ENCODE assay signal across 8 mouse cellular contexts in the genomic region with DNA sequence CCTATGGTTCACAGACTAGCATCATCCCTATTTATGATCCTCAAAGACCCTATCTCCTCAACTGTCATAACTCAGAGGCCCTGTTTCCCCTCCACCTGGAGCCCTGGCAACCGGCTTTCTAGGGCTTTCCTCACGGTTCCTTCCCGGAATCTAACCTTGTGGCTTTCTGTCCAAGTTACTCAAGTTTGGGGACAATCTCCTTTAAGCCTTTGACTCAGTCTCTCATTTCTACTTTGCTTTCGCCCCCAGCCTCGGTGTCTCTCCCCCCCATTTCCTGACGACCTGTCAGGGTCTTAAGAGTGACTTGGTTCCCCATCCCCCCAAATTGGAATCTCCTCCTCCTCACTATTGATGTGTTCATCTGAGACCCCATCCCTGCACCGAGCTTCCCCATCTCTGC. TPM values are rescaled to one million over a fixed set of nuclear protein-coding genes. Genes with fewer than 3 reads are reported as not detected.
A peak's percentile ranks its signal among the peaks of the same experiment; 100 is the strongest.
DNase-seq lines count a peak whose midpoint lies in the region; ATAC-seq and TF ChIP-seq lines count a peak whose summit lies in the region.

No protein-coding gene starts in this region.

- peaks cover 58% of the 10 kb centered on the region for H3K27me3 ChIP-seq in lung, embryonic 16.5 days (ENCODE audit: control insufficient read depth, insufficient read depth, low read depth, low read length)
- H3K27me3 ChIP-seq in forebrain, embryonic 12.5 days, result peaks cover 99% of the 10 kb centered on the region
- H3K27me3 ChIP-seq in limb, embryonic 13.5 days, result peaks cover 95% of the 10 kb centered on the region
- H3K27me3 ChIP-seq in small intestine, adult 2 months (ENCODE audit: control insufficient read depth, insufficient read depth, low read length), result peaks cover 44% of the 10 kb centered on the region

- no peak overlapping the region for H3K27ac ChIP-seq in lung, embryonic 16.5 days (ENCODE audit: low read length)
- no peak overlapping the region for H3K27ac ChIP-seq in forebrain, embryonic 12.5 days
- H3K27ac ChIP-seq in limb, embryonic 13.5 days, result no peak overlapping the region
- no peak overlapping the region for H3K27ac ChIP-seq in small intestine, adult 2 months (ENCODE audit: insufficient read depth, low read depth, low read length)

- H3K4me3 ChIP-seq in lung, embryonic 16.5 days (ENCODE audit: low read length), result peak overlapping the region; percentile 65
- peak overlapping the region; percentile 46 for H3K4me3 ChIP-seq in forebrain, embryonic 12.5 days (replicated peaks)
- H3K4me3 ChIP-seq in limb, embryonic 13.5 days, result peak overlapping the region; percentile 53
- peak overlapping the region; percentile 71 for H3K4me3 ChIP-seq in small intestine, adult 2 months (ENCODE audit: low read depth, low read length)

- no peak for TF ChIP-seq CTCF in small intestine, adult 2 months (IDR thresholded peaks at IDR 0.05; ENCODE audit: extremely low read depth, insufficient read length, insufficient replicate concordance, low read depth, low read length)

- no peak overlapping the region for H3K9ac ChIP-seq in lung, embryonic 16.5 days (ENCODE audit: low read length)
- H3K9ac ChIP-seq in forebrain, embryonic 12.5 days, result 0 out of 2 replicates have a peak overlapping the region, but pooled peaks have one; percentile 38
- peak overlapping the region; percentile 61; the same call in 1 of the 2 replicates for H3K9ac ChIP-seq in limb, embryonic 13.5 days

- no peaks in the 10 kb centered on the region for H3K36me3 ChIP-seq in lung, embryonic 16.5 days (ENCODE audit: control insufficient read depth, insufficient read depth, low read length)
- H3K36me3 ChIP-seq in forebrain, embryonic 12.5 days (replicated peaks), result no peaks in the 10 kb centered on the region
- H3K36me3 ChIP-seq in limb, embryonic 13.5 days, result no peaks in the 10 kb centered on the region
- no peaks in the 10 kb centered on the region for H3K36me3 ChIP-seq in small intestine, adult 2 months (ENCODE audit: control insufficient read depth, insufficient read depth, low read length)

- H3K9me3 ChIP-seq in lung, embryonic 16.5 days (ENCODE audit: control insufficient read depth, low read length), result no peaks in the 10 kb centered on the region
- no peaks in the 10 kb centered on the region for H3K9me3 ChIP-seq in forebrain, embryonic 12.5 days
- no peaks in the 10 kb centered on the region for H3K9me3 ChIP-seq in limb, embryonic 13.5 days

- 2% methylated on average over 7 of the region's 7 CpGs for WGBS in lung, embryonic 16.5 days
- 2% methylated on average over 7 of the region's 7 CpGs for WGBS in forebrain, embryonic 12.5 days
- WGBS in limb, embryonic 13.5 days, result 1% methylated on average over 7 of the region's 7 CpGs
- WGBS in small intestine, adult 2 months, result 4% methylated on average over 7 of the region's 7 CpGs

- H3K4me2 ChIP-seq in lung, embryonic 16.5 days (ENCODE audit: low read depth, low read length), result peak overlapping the region; percentile 99
- peak overlapping the region; percentile 87 for H3K4me2 ChIP-seq in forebrain, embryonic 12.5 days
- H3K4me2 ChIP-seq in limb, embryonic 13.5 days (replicated peaks), result peak overlapping the region; percentile 94

- peaks cover 55% of the 10 kb centered on the region for H3K4me1 ChIP-seq in lung, embryonic 16.5 days (replicated peaks; ENCODE audit: control insufficient read depth, insufficient read depth, low read length)
- peaks cover 64% of the 10 kb centered on the region for H3K4me1 ChIP-seq in forebrain, embryonic 12.5 days
- peaks cover 66% of the 10 kb centered on the region for H3K4me1 ChIP-seq in limb, embryonic 13.5 days
- peaks cover 27% of the 10 kb centered on the region for H3K4me1 ChIP-seq in small intestine, adult 2 months (ENCODE audit: control insufficient read depth, insufficient read depth, insufficient read length, low read length)

- ATAC-seq in lung, embryonic 16.5 days (ENCODE audit: low read depth), result no peak
- ATAC-seq in forebrain, embryonic 12.5 days (ENCODE audit: low FRiP score), result no peak
- ATAC-seq in limb, embryonic 13.5 days (ENCODE audit: low FRiP score, low read depth), result no peak

- DNase-seq in lung, postnatal 36 days, result no peak
- no peak for DNase-seq in spleen, adult 12 weeks (ENCODE audit: low spot score)
- DNase-seq in right cerebral cortex, postnatal 10 days (ENCODE audit: low spot score in 2 of 2), result no peak
- no peak for DNase-seq in layer of hippocampus, postnatal 25 days (ENCODE audit: extremely low spot score in 1 of 2, low spot score in 1 of 2)

- no peak for TF ChIP-seq POLR2A in small intestine, adult 2 months (IDR thresholded peaks at IDR 0.05; ENCODE audit: low read depth, low read length)

RNA-seq across cellular contexts. Expression of a gene that starts 0.6 kb away (rescaled TPM):
- 0.24 and 0.33 TPM in 2 replicates for polyA plus RNA-seq in lung, embryonic 16.5 days (2015; fragmentation: Nextera tagmentation; extraction: Ambion mirVana)
- 0.13 TPM in 2 replicates for polyA plus RNA-seq in forebrain, embryonic 12.5 days (2016; fragmentation: Nextera tagmentation; extraction: Ambion mirVana)
- polyA plus RNA-seq in limb, embryonic 13.5 days (2015; fragmentation: Nextera tagmentation; extraction: Ambion mirVana), result 0.05 and 0.08 TPM in 2 replicates
- 0.11 TPM in 2 replicates for polyA plus RNA-seq in small intestine, adult 2 months (2012; rRNA removed)
- total RNA-seq in layer of hippocampus, postnatal 25 days (2021), result 100 to 1,000 TPM; 389 to 394 TPM

RNA-seq across cellular contexts. Expression of a gene that starts 3.3 kb away (rescaled TPM):
- 2.2 and 4.2 TPM in 2 replicates for polyA plus RNA-seq in lung, embryonic 16.5 days (2015; fragmentation: Nextera tagmentation; extraction: Ambion mirVana)
- polyA plus RNA-seq in forebrain, embryonic 12.5 days (2016; fragmentation: Nextera tagmentation; extraction: Ambion mirVana), result 1.5 and 1.9 TPM in 2 replicates
- 0.62 and 2.2 TPM in 2 replicates for polyA plus RNA-seq in limb, embryonic 13.5 days (2015; fragmentation: Nextera tagmentation; extraction: Ambion mirVana)
- polyA plus RNA-seq in small intestine, adult 2 months (2012; rRNA removed), result 0.32 and 0.37 TPM in 2 replicates
- total RNA-seq in layer of hippocampus, postnatal 25 days (2021), result under 1 TPM; 0.84 to 0.87 TPM

RNA-seq across cellular contexts. Expression of a gene that starts 16.7 kb away (rescaled TPM):
- polyA plus RNA-seq in lung, embryonic 16.5 days (2015; fragmentation: Nextera tagmentation; extraction: Ambion mirVana), result 76.2 and 93.0 TPM in 2 replicates
- 3.7 and 3.8 TPM in 2 replicates for polyA plus RNA-seq in forebrain, embryonic 12.5 days (2016; fragmentation: Nextera tagmentation; extraction: Ambion mirVana)
- polyA plus RNA-seq in limb, embryonic 13.5 days (2015; fragmentation: Nextera tagmentation; extraction: Ambion mirVana), result 12.3 and 13.9 TPM in 2 replicates
- polyA plus RNA-seq in small intestine, adult 2 months (2012; rRNA removed), result 6.8 and 9.4 TPM in 2 replicates
- total RNA-seq in layer of hippocampus, postnatal 25 days (2021), result 1 to 10 TPM; 2.1 to 2.7 TPM

RNA-seq across cellular contexts. Expression of a gene that starts 30.0 kb away (rescaled TPM):
- polyA plus RNA-seq in lung, embryonic 16.5 days (2015; fragmentation: Nextera tagmentation; extraction: Ambion mirVana), result 156 TPM in 2 replicates
- polyA plus RNA-seq in forebrain, embryonic 12.5 days (2016; fragmentation: Nextera tagmentation; extraction: Ambion mirVana), result 110 and 111 TPM in 2 replicates
- 131 and 133 TPM in 2 replicates for polyA plus RNA-seq in limb, embryonic 13.5 days (2015; fragmentation: Nextera tagmentation; extraction: Ambion mirVana)
- polyA plus RNA-seq in small intestine, adult 2 months (2012; rRNA removed), result 81.8 and 143 TPM in 2 replicates
- 10 to 100 TPM; 60.1 to 62.4 TPM for total RNA-seq in layer of hippocampus, postnatal 25 days (2021)

RNA-seq across cellular contexts. Expression of a gene that starts 34.4 kb away (rescaled TPM):
- polyA plus RNA-seq in lung, embryonic 16.5 days (2015; fragmentation: Nextera tagmentation; extraction: Ambion mirVana), result 1.1 and 1.2 TPM in 2 replicates
- polyA plus RNA-seq in forebrain, embryonic 12.5 days (2016; fragmentation: Nextera tagmentation; extraction: Ambion mirVana), result 0.79 and 2.7 TPM in 2 replicates
- polyA plus RNA-seq in limb, embryonic 13.5 days (2015; fragmentation: Nextera tagmentation; extraction: Ambion mirVana), result 1.0 and 1.3 TPM in 2 replicates
- polyA plus RNA-seq in small intestine, adult 2 months (2012; rRNA removed), result 0.80 TPM in 1 of 2 replicates, not detected in the other
- total RNA-seq in layer of hippocampus, postnatal 25 days (2021), result under 1 TPM in 1 of 2 experiments, not detected in 1; 0.94 TPM
